Mouse (Mus musculus) adrenal gland, postnatal 25 days (tissue): ENCODE results near the gene Scnn1g. TPM values are rescaled to one million over a fixed set of nuclear protein-coding genes. Genes with fewer than 3 reads are reported as not detected.

ENCODE experiments used
- DNase-seq: peaks from one replicate; pipeline ENCODE4 v3.0.0; 2021; ENCODE audit warnings: mixed read lengths
- long read RNA-seq: library from polyadenylated mRNA; stranded (forward); transcript quantifications from one replicate; pipeline ENCODE4 v2.0.0, GENCODE M21; 2021
- total RNA-seq: library from RNA; stranded (reverse); gene quantifications from 2 replicates; pipeline ENCODE4 v1.2.3, GENCODE M21; 2021

Scnn1g gene
- total RNA-seq = 0.09 TPM in 1 of 2 replicates, not detected in the other
- long read RNA-seq = 0 reads

DNA sequence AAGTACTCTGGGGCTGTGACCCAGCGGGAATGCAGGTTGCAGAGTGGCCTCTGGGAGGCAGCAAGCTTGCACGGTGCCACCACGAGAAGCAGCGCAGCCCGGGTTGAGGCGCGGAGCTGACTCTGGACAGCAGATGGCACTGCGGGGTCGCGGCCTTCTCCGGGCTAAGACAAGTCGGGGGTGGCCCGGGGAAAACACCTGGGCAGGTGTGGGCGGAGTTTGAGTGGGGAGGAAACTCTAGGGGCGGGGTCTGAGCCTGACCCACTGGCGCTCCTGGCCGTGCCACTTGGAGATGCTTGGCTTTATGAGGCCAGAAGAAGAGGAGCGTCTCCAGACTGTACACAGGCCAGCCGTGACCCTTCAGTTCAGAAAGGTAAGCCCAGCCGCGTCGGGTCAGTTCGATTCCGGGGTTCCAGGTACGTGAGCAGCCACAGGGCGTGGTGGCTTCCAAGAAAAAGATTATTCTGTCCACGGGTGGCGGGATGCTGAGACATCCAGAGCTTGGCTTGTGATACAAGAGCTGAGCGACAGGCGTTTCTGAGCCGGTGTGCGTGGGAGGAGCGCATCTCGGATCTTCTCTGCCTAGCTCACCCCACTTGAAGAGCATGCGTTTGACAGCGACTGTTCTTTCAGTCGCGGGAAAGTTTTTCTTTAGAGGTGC lies at the start of gene Scnn1g:
Gene Scnn1g (plus strand): TSS at position 309 of the 661 bp plus-strand sequence.
- DNase-seq = peak; percentile 84

DNA sequence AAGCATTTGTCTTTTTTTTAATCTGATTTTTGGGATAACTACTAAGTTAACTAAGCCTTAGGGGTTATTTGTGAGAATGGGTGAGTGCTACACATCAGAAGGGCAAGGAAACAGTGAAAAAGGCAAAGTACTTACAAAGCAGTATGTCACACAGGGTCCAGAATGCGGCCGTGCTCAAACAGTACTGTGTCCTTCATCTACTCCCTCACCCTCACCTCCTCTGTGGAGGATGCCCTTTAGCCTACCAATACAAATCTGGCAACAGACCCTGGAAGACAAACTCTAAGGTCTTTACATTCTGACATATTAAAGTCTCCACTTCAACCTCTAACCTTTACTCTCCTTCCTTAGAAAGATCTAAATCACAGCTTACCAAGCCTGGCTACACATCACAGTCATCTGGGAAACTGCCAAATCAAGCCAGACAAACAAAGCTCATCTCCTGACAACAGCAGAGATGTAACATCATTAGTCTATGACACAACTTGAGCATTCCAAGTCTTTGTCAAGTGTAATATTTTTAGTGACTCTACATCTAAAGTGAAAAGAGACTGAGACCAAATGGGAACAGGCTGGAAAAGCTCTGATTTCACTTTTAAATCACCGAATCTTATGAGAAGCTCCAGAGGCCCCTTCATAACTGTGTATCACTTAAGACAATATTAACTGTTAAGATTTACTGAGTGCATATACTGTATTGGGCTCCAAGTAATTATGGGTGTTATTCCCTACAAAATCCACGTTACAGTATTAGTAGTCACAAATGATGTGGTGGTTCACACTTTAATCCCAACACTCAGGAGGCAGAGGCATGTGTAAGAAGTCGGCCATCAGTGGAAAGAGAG lies 48.9 kb upstream of the Scnn1g start:
- DNase-seq = no peak

DNA sequence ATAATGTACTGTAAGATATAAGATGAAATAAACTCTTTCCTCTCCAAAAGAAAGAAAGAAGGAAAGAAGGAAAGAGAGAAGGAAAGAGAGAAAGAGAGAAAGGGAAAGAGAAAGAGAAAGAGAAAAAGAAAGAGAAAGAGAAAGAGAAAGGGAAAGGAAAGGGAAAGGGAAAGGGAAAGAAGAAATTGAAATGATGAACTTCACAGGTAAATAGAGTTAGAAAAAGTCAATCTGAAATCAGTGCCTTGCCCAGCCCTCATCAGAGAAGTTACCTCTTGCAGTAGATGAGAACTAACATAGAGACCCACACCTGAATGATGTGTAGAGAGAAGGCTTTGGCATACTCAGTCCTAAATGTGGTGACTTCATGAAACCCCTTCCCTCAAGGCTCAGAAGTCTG lies 44.9 kb upstream of the Scnn1g start:
- DNase-seq = no peak

DNA sequence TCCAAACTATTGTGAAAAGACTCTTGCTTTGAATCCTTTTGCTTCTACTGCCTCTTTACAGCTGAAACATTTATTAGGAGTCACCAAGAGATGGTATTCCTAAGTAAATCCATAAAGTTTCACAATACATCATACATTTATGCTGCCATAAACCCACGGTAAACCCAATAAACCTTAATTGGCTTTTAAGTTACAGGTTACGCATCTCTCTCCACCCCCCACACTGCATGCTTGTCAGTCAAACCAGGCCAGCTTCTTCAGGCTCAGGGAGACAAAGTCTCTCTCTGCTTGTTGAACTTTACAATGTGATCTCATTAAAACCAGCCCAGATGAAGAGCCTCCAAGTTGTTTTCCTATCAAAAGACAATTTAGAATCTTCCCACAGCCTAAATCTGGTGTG lies 42.5 kb upstream of the Scnn1g start:
- no peak for DNase-seq

DNA sequence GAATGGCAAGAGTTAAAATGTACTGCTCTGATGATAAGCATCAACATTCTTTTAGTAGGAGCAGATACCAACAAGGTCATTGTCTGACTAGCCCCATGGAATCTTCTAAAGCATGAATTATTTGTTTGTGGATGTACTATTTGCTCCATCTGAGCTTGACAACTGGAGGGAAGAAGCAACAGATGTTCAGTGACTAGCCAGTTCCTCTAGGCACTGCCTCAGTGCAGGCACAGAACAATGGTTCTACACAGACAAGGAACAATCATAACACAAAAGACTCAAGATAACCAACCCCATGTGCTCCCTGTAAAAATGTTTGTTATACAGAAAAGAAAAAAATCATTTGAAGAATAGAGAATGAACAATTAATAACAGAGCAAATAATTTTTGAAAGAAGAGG lies 37.1 kb upstream of the Scnn1g start:
- DNase-seq = no peak

DNA sequence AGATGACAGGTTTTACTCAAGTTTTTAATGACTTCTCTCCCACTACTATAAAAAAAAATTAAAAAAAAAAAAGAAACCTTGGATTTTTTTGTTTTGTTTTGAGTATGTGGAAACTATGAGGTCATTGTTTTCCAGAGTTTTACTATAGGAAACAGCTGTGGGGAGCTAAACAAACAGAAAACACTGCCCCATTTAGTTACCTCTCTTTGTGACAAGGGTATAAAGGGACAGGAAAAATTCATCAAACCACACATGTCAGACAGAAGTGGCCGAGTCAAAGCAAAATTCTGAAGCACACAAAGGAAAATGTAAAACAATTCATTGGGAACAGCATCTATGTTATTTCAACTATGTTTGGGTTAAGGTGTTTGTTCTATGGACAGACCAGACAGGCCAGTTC lies 36.7 kb upstream of the Scnn1g start:
- no peak for DNase-seq

DNA sequence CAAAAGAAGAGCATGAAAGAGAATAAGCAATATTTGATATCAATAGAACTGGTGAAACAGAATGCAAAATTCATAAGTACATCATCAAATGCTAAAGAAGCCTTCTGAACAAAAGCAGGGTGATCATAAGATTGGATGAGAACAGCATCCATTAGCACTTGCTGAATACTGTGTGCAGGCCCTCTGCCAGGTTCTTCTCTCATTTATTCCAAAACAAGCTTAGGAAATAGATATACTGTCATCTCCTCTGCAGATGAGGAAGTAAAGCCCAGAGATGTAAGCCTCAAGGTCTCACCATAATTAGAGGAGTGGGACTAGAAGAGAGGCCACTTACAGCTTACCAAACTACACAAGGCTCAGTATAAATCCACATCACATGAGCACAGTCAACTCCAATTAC lies 35.1 kb upstream of the Scnn1g start:
- no peak for DNase-seq

DNA sequence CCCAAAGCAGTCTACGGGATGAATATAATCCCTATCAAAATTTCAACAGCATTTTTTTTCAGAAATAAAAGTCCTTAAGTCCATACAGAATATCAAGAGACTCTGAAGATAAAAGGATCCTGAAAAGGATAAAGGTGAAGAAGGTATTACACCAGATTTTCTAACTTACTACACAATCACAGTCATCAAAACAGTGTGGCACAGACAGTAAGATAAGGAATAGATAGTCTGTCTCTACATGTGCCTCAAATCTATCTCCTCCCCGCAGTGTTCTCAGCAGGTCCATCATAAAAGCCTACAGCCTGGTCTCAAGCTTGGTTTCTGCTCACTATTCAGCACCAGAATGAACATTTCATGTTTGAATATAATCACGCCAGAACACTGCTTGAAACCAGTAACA lies 33.8 kb upstream of the Scnn1g start:
- no peak for DNase-seq

DNA sequence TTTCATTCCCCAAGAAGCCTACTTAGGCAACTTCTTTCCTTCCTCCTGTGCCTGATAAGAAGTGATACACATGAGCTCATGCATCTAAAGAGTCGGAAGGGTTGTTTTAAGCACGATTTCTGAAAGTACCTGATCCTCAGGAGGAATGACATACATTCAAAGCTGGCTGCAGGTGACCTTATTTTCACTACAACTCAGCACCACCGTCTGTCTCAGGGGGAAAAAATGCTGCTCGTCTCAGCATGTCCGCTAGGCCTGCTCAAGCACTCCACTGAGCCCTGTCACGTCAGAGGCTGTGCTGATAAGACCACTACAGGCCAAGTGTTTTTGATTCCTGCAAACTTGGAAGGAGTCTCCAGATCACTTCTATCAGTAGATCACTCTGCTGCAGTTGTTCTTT lies 32.3 kb upstream of the Scnn1g start:
- no peak for DNase-seq

DNA sequence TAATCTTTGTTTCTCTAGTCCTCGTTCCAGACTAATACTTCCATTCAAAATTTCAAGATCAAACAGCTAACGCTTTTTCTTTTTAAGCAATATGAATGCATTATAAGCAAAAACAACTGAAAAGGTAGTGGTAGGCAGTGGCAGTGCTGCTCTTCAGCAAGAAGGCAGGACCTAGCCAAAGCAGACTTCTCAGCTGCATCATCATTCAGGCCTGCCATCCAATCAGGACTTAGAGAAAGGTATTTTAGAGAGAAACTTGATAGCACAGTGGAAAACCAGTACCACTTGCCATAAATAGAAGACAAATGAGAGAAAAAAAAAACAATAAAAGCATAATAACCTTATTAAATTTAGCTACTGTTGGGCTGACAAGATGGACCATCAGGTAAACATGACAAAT lies 29.2 kb upstream of the Scnn1g start:
- no peak for DNase-seq

DNA sequence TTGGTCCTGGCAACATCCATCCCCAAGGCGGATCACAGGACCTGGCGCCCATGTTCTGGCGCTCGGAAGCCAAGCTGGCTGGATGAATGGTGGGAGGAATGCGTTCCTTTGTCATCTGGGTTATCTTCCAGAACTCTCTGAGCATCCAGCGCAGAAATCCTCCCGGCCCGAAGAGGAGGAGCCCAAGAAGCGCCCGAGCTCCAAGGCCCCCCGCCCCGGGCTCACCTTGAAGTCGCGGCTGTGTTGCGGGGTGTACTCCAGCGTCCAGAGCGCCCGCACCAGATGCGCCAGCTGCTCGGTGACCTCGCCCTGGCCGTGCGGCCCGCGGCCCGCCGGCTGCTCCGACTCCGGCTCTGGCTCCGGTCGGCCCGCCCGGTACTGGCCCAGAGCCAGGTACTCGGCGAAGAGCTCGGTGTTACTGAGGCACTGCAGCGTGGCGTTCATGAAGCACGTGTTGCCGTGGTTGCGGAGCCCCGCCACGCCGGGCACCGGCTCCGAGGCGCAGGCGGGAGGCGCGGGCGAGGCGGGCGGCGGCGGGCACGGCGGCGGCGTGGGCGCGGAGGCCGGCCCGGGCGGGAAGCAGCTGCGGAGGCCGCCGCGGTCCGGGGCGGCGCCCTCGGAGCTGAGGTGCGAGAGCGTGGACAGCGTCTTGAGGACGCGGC lies 27.7 kb upstream of the Scnn1g start:
- peak; percentile 65 for DNase-seq

DNA sequence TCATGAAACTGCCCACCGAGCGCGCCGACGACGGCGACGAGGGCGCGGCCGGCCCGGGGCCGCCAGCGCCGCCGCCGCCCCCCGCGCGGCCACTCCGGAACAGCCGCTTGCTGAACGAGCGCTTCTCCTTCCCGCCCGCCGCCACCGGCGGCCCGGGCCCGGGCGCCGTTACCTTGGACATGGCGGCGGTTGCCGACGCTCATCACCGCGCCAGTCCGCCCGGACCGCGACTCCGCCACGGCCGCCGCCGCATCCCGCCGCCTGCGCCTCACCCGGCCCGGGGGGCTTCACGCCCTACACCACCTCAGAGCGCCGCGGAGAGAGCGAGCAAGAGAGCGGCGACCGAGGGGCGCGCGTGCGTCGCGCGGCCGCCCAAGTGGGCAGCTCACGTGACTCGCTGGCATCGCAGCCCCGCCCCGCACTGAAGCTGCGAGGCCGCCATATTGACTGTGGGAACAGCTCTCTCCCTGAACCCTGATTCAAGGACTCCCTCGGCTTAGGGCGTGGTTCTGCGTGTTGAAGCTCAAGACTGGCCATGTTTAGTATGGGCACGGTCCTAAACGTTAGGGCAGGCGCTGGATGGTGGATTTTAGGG lies 27.1 kb upstream of the Scnn1g start, which contains the start of gene Usp31:
Gene Usp31 (minus strand): TSS at position 181 of the 595 bp plus-strand sequence.
- DNase-seq = peak; percentile 92

DNA sequence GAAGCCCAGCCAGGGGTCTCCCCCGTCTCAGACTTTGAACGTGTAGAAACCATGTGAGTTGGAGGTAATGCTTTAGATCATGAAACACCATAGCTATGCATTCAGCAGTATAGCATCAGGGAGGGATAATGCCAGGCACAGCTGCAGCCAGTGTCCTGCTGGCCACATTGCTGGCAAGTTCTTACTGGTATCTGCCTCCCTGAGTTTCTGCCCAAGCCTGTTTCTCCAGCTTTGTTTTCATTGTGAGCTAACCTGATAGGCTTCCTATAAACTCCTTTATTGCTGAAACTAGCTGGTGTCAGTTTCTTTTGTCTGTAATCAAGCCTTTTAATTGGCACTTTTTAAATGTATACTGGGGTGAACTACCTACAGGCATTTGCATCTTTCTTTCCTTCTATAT lies 23.1 kb upstream of the Scnn1g start:
- no peak for DNase-seq

DNA sequence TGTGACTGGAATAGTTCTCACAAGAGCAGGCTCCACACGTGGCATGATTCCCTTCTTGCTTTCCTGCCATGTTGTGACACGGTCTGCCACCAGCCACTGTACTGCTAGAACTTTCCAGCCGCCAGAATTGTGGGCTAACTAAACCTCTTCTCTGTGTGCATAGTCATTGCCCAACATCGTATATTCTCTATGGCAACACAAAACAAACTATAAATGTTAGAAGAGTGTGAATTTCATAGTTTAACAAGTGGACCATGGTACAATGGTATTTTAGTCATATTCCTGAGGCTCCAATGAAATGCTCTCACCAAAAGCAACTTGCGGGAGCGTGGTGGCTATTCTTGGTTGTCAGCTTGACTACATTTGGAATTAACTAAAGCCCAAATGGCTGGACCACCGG lies 17.2 kb upstream of the Scnn1g start:
- no peak for DNase-seq

DNA sequence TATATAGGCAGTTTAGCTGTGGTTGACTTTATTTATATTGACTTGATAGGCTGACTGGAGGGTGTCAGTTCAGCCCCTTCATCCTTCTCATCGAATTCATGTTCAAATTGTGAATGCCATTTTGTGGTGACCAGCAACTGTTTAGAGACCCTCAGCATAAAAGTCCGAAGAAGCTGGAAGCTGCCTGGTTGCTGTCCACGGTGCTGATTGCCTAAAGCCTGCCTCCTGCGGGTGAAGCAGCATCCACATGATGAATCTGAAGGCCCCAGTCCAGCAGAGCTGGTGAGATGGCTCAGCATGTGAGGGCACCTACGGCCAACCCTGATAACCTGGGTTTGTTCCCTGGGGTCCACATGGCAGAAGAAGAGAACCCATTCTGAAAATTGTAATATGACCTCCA lies 4.1 kb upstream of the Scnn1g start:
- DNase-seq = peak; percentile 62

DNA sequence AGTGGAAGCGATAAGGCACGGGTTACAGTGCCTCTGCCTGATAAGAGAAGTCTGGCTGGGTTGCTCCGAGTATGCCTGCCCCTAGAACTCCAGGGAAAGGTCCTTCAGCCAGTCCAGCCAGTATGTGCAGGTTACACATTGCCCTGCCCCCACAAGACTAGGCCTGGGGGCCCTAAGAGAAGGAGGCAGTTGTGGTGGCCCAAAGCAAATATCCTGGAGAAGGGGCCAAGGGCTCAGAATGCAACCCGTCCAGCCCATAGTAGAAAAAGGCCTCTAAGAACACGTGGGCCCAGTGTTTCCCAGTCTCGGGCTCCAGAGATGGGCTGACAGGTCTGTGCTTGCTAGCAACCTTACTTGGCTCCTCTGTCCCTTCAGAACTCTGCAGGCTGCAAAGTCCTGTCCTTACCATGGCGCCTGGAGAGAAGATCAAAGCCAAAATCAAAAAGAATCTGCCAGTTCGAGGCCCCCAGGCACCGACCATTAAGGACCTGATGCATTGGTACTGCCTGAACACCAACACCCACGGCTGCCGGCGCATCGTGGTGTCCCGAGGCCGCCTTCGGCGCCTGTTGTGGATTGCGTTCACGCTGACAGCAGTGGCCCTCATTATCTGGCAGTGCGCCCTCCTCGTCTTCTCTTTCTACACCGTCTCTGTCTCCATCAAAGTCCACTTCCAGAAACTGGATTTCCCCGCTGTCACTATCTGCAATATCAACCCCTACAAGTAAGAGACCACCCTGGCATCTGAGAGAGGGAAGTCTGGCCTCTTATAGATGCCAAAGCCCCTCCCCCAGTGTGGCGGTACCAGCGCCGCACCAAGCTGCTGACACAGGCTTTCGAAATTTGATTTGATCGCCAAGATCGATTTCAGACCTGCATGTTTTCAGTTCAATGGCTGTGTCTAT lies 3.5 kb downstream of the Scnn1g start:
- DNase-seq = no peak

DNA sequence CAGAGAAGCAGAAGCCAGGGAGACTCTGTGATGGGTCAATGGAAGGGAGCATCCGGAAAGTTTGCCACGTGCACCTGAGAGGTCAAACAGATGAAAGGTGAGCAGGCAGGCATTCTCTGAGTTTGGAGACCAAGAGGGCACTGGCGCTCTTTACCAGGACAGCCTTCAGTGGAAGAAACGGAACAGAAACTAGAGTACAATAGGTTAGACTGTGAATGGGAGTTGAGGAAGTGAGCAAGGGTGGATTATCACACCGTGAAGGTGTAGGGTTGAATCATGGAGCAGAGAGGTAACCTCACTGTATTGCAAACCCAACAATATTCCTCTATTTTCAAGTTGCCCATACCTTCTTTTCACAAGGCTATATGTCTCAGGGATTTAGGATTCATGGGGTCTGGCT lies 16.0 kb downstream of the Scnn1g start:
- DNase-seq = no peak

DNA sequence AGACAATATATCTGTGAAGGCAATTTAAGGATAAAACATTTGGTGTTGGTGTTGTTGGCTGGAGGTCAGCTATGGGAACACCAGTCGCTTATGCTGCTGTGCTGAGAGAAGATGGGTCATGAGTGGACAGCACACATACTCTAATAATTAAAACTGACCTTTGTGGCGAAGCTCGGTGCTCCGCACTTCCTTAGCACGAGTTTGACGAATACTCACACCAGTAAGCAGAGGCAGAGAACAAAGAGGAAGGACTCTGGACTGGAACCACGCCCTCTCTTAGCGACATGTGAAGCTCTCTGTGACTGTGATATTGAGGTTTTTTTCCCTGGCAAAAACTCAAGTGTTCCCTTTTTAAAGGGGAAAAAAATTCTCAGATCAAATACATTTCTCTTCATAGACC lies 20.5 kb downstream of the Scnn1g start:
- DNase-seq = no peak

DNA sequence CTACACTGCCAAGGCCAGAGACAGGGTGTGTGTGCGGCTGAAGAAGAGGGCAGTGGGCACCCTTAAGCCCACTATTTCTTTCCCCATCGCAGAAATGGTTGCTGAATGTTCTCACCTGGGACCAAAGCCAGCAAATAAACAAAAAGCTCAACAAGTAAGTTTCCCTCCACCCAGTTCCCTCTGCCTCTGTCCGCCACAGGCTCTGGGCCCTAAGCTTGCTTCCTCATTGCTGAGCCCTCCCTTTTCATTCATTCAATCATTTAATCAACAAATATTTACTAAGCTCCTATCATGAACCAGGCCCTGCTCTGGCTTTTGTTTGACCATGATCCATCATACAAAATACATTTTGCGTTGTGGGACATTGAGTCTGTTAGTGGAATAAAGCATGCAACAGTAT lies 29.0 kb downstream of the Scnn1g start:
- DNase-seq = no peak

DNA sequence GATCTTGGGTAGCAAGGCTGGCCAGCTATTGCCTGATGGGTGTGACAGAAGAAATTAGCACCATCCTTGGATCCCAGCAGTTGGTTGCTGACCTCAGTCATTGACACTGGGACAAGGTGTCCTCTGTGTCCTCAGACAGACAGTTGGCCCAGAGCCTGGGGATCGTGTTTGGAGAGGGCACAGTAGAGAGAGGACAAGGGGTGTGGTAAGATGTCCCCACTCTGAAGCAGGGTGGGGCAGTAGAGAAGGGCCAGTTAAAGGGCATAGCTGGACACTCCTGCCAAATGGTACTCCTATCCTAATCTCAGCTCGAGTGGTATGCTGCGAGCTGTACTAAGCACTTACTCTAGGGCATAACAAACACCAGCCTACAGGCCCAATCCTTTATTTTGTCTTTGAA lies 33.6 kb downstream of the Scnn1g start:
- DNase-seq = no peak

DNA sequence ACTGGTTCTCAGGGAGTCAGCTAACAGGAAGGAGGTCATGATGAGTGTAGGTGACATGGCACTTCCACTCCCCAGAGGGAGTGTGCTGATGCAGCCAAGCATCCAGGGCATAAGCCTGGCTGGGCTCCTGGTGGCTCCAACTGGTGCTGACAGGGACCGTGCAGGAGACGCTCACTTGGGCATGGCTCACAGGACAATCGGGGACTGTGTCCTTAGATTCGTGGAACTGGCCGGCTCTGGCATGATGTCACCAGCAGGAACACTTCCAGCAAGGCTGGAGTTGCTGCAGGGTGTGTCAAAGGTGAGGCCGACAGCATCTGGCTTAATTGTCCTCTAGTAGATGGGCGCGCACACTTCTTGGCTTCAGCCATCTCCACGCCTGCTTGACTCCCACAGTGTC lies 34.7 kb downstream of the Scnn1g start:
- peak; percentile 11 for DNase-seq

DNA sequence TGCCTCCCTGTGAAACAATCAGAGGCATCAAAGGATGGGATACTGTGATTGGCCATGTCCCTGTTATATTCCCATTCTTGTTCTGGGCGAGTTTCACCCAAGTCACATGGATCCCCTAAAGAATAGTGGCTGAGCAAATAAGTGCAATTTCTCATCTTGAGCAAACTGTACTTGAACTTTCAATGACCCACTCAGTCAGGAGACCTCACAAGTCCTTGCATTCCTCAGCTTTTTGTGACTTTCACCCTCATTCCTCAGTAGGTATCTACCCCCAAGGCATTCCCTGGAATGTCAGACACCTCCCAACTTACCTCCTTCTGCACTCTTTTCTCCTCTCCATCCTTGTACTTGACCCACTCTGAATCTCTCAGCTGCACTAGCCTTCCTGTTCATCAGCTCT lies 44.3 kb downstream of the Scnn1g start:
- DNase-seq = no peak
